Mouse (Mus musculus) induced T-regulatory cell, adult 2 months (primary cell): ENCODE data around the gene Eps8.

Experiments
- DNase-seq: peaks from one replicate; pipeline ENCODE4 v3.0.0-alpha.2; 2012; ENCODE audit warnings: low read depth

Eps8 gene

DNA sequence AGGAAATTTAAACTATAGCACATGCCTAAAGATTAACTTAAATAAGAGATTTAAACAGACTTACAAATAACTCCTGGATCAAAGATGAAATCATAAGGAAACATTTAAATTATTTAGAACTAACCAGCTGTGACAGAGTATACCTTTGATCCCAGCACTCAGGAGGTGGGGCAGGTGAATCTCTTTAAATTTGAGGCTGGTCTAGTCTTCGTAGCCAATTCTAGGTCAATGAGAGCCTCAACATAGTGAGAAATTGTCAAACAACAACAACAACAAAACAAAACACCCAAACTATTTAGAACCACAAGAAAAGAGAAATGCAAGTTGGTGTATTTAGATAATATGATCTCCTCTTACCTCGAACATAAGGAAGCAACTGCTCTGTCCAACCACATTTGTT is at the start of gene Eps8:
Gene Eps8 (minus strand): TSS at position 101 of the 400 bp plus-strand sequence.
- DNase-seq = no peak

DNA sequence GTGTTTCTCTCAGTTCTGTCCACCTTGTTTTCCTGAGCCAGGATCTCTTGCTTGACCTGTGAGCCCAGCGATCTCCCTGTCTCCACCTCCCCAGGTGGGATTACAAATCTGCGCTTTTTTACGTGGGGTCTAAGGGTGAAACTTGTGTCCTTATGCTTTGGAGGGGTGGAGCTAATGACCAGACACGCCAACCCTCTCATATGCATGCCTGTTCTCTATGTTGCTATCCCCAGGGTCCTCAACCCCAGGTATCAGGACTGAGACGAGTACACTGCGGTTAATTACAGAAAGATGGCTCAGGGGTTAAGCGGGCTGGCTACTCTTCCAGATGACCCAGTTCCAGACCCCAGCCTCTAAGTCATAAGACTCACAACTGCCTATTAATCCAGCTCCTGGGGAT is 48.8 kb upstream of the Eps8 start:
- DNase-seq = no peak

DNA sequence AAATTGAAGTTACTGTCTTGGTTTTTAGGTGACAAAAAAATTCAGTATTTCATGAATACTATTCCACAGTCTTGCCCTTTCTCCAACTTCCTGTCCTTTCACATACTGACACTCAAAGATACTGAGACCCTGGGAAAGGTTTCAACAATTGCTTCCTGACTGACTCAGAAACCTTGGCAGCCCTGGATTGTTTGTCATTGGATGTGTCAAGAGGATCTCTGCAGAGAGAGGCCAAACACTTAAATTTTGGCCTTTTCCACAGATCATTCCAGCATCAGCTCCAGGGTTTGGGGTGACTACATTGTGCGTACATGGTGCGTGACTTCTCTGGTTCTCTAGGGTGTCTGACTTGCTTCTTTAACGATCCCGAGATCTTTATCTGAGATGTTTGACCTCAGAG is 48.2 kb upstream of the Eps8 start:
- DNase-seq = no peak

DNA sequence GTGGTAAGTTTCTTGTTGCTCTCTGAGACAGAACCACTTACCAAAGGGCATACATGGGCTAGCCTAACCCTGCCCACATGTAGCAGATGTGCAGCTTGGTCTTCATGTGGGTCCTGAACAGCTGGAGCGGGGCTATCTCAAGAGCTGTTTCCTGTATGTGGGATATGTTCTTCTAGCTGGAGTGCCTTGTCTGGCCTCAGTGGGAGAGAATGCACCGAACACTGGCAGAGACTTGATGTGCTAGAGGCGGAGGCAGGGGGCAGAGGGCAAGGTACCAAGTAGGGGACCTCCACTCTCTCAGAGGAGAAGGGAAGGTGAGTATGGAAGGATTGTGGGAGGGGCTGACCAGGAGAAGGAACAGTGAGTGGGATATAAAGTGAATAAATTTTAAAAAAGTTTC is 47.5 kb upstream of the Eps8 start:
- DNase-seq = no peak

DNA sequence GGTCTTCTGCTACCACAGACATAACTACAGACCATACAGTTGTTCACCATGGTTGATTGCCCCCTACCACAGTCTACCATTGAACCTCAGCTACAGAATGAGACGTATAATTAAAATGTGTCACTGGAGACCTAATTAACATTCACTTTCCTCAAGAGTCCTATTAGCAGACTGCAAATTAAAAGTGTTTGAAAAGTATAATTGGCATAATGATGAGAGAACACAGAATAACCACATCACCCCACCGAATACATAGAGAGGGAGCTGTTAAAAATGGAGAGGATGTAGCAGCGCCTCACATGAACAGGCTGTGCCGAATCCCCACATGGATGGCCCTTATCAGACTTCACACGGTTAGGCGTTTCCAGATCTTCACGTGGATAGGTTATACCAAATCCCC is 44.8 kb upstream of the Eps8 start:
- DNase-seq = no peak

DNA sequence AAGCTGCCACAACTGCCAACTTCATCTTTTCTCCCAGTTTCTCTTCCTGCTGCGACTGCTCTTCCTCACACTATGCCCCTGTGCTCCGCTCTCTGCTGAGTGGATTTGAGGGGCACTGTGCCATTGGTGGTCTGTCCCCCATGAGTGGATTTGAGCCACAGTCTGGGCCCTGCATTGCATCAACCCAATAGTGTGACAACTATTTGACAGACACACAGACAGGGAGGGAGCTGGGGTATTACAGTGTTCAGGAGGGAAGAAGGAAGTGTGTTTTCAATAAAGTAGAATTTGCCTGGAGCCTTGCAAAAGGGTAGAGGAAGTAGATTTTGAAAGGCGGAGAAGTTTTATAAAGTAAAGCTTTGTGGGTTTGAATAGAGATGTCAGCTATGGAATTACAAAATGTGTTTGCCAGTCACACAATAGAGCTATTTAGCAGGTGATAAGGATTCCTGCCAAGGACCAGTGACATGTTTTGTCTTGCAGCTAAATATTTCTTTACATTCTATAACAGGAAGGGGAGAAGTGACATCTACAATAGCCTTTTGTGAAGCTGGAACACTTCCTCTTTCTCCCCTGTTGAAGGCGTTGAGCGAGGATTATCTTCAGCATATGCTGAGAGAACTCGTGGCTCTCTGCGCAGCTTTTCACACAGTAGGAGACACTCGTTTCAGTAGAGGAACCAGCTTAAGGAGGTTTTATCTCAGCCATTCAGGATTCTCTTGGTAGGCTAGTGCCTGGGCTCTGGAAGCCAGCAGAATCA is 41.9 kb upstream of the Eps8 start:
- DNase-seq = no peak

DNA sequence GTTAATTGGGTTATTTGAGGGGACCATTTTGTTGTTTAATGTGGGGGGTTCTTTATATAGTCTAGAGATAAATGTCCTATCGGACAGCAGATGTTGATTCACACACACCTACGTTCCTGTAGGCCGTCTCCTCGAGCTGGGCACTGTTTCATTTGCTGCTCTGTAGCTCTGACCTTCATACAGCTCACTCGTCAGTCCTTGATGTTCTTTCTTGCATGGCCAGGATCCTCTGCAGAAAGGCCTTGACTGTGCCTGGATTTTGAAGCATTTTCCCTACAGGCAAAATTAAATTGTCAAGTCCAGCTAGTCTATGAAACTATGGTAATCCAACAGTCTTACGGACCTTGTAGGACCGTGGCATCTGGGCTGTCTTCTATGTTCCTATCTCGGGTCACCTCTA is 40.4 kb upstream of the Eps8 start:
- no peak for DNase-seq

DNA sequence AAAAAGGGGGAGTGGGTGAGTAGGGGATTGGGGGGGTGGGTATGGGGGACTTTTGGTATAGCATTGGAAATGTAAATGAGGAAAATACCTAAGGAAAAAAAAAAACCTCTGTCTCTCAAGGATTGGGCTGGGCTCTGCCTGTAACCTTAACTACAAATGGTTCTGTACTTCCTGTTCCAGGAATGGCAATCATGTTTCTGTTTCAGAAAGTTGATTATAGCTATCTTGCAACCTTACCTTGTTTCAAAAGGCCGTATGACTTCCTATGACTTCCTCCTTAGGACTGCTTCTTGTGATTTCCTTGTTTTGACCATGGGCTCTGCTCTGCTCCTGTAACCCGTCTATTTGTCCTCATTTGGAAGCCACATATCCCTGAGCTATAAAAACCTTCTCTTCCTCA is 39.6 kb upstream of the Eps8 start:
- DNase-seq = no peak

DNA sequence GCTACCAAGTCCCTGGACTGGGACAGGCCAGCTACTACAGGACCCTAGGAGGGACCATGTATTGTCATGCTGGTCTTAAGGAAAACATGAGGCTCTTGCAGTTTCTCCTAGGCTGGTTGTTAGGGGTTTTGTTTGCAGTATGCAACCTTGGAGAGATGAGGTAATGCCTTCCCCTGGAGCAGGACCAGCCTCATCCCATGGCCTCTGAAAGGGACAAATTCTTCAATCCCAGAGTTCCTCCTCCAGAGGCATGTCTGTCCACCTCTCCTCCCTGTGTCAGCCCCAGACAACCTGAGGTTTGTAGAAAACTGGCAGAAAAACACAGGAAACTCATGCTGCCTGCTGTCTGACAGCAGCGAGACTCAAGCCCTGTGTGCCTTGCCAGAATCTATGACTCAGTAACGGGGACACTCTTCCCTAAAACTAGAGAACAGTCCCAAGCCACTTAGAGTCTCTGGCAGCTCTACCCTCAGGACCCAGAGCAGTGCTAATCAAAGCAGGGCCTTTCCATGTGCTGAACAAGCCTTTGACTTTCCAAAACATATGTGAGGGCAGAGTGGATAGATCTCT is 36.0 kb upstream of the Eps8 start:
- no peak for DNase-seq

DNA sequence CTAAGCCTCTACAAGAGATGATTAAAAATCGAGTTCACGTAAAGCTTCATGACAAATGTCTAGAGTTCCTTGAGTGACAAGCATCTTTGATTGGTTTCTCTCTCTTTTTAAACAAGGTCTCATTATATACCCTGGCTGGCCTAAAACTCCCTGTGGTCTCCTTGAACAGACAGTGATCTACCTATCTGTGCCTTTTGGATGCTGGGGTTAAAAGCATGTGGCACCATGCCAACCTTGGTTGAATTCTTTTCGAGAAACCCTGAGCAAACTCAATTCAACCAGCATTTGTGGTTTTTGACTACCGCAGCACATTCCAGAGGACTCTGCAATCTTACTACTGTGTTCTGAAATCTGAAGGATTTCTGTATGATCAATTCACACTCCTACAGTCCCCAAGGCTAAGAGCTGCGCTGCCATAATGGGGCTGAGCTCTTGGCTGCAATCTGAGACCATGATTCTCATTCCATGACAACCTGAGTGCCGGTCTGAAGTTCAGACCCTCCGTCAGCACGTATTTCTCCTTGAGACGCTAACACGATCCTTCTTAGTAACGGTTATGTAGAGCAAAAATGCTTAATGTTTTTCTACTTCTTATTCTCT is 33.9 kb upstream of the Eps8 start:
- DNase-seq = no peak

DNA sequence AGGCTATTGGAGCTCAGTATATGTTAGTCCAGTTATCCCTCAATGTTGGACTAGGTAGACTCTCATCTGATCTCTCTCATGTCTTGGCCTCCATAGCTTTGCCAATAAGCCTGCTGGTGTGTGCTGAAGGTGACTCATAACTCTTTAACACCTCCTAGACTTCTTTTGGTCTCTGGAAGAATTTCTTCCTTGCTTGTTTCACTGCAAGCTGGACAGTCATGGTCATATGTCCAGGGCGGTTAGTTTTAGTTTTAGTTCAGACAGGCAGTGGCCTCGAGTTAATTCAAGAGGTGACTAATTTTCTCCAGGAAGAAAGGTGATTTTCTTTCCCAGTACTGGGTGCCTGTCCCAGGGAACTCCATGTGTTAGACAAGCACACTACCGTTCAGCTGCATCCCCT is 33.4 kb upstream of the Eps8 start:
- DNase-seq = no peak

DNA sequence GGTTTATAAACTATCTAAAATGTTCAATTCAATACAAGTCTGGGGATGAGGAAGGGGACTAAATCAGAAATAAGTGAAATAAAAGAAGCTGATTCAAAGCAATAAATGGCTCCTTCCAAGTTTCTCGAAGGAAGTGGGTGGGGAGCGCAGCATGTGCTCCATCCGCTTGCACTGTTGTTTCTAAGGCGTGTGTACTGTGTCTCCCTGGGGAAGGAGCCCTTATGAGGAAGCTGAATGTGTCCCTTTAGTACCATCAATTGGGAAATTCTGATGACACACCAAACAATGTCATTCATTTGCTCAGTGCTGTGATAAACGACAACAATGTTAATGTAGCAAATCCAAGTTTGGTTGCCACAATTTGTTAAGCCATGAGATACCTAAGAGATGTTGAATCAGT is 33.0 kb upstream of the Eps8 start:
- no peak for DNase-seq

DNA sequence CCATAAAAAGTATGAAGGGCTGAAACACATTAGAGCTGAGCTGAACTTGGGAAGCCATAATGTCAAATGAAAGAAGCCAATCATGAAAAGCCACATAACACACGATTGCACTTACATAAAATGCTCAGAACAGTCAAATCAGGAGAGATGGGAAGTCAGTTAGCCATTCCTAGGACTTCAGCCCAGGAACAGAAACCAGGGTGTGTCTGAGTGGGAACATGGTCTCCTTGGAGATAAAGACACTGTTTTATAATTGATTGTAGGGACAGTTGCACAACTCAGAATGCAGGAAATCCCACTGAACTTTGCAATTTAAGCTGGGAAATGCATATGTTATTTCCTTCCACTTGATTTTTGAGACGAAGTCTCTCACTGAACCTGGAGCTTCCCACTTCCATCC is 28.0 kb upstream of the Eps8 start:
- no peak for DNase-seq

DNA sequence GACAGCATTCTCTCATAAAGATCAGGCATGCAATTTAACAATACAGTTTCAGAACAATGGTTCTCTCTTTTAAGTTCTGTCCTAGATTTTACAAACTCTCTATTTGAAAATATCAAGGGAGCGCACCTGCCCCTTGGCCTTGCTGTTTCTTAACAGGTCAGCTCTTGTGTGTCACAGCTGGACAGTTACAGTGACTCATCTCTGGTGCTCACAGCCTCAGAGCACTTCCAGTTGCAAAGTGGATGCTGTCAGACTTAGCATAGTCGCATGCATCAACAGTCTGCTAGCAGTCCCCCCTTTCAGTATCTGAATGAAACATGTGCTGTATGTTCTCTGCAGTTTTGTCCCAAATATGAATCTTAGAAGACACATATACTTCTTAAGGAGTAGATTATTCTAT is 26.3 kb upstream of the Eps8 start:
- DNase-seq = no peak

DNA sequence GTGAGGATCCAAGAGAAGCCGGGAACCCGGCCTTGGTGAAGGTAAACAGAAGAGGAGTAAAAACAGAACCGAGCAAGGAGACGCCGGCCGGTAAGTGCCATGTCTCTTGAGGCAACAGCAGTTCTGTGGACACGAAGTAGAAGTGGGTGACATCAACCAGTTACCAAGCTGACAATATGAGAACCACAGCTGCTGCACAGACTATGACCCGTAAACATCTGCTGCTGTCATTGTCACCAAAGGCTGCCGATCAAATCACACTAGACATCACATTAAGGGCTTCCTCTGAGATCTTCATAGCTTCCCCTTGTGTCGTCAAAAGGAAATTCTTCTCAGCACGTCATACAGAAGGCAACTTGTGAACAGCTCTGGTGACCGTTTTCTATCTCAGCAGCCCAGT is 21.9 kb upstream of the Eps8 start:
- no peak for DNase-seq

DNA sequence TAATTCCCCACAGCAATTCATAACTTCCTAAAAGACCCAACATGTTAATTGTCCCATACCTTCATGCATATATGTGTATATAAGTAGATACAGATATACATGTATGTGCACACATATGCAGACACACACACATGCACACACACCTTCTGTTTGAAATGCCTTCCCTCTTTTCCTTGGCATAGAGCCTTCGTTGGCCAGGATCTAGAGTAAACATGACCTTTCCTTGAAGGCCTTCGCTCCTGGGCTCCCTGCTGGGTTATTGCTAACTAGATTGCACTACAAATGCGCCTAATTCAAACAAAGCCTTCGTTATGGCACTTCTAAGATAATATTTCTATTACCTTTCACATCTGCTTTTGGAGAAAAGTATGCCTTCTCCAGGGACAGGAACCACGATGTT is 20.9 kb upstream of the Eps8 start:
- DNase-seq = no peak

DNA sequence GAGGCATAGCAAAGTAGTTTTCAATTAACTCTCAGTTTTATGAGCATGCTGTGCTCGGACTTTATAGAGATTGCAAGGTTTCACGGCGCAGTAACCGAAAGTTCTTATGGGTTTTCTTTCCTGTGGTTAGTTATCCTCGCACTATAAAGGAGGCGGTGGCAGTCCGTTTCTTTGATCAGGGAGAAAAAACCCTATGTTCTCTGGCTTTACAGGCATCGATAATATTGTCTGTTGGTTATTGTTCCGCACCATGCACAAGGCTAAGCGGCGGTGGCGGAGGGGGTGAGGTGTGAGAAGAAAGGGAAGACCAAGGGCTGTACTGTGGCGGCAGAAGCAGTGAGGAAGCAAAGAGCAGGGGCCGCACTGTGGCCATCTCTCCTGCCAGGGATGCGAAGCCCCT is 18.6 kb upstream of the Eps8 start:
- DNase-seq = no peak

DNA sequence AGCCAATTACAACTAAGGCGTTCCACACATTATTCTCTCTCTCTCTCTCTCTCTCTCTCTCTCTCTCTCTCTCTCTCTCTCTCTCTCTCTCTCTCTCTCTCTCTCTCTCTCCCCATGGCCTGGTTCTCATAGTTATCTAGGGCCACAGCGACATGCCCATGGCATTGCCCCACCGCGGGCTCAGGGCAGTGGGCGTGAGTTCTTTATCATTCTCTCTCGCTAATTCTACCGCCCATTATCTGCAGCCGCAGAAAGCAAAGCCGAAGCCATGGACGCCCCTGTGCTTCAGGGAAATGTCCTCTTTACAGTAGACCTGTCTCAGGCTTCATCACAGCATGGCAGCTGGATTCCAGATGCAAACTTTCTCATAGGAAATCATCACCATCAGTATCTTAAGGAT is 16.9 kb upstream of the Eps8 start:
- no peak for DNase-seq

DNA sequence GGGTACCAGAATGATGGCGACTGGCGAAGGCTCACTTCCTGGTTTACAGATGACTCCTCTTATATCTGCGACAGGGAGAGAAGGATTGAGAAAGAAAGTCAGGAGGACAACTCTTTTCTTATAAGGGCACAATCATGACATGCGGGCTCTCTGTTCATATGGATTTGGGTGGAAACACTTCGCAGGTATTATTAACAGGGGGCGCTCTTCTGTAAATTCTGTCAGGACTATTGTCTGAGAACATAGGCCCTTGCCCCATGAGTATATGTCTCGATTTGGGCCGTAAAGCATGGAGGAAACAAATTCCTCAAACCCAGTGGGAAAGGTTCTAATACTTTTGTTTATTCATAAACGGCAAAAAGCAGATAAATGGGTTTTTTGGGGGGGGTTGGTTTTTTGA is 16.1 kb upstream of the Eps8 start:
- DNase-seq = no peak

DNA sequence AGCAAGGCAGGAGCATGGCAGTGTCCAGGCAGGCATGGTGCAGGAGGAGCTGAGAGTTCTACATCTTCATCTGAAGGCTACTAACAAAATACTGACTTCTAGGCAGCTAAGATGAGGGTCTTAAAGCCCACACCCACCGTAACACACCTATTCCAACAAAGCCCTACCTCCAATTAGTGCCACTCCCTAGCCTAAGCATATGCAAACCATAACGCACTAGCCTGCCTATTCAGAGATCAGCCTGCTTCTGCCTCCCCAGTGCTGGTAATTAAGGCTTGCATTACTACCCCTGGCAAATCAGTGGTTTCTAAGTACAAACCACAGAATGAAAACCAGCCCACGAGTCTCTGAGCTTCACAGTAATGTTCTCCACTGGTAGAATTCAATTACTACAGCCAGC is 15.2 kb upstream of the Eps8 start:
- DNase-seq = no peak

DNA sequence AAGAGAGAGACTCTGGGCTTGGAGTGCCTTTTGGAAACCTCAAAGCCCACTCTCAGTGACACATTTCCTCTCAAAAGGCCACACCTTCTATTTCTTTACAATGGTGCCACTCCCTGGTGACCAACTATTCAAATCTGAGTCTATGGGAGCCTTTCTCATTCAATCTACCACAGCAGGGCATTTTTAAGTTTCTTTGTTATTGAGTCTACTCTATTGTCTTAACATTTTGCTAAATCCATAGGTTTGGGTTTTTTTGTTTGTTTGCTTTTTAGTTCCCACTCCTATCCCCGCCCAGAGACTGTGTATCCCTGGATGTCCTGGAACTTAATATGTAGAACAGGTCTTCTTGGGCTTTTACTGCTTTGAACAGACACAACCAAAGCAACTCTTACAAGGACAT is 14.8 kb upstream of the Eps8 start:
- no peak for DNase-seq

DNA sequence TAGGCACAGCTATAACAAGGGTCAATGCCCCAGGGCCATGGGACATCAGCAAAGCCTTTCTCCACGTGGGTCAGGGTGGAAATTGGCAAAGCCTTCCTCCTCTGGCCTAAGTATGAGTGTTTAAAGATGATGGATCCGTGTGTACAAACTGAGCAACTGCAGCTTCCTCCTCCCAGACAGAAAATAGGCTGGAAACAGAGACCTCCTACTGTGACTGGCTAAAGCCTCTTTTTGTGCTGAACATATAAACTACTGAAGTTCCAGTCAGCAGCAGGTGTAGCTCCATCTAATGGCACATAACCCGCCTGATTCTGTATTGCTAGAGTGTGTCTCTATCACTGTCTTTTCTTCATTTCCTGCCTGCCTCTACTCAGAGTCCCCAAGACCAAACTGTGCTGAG is 13.7 kb upstream of the Eps8 start:
- no peak for DNase-seq

DNA sequence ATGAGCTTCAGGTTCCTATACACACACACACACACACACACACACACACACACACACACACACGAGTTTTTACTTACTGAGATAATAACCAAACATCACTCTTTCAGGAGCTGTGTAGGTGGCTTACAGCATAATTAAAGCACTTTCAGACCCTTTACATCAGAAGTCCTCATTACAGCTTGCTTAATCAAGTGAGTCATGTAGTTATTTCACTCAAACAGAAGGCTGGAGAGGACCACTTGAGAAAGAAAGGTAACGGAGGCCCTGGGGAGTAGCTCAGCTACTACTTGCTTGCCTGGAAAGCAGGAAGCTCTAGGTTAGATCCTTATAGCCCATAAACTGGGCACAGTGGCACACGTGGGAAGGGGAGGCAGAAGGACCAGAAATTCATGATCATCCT is 13.0 kb upstream of the Eps8 start:
- no peak for DNase-seq

DNA sequence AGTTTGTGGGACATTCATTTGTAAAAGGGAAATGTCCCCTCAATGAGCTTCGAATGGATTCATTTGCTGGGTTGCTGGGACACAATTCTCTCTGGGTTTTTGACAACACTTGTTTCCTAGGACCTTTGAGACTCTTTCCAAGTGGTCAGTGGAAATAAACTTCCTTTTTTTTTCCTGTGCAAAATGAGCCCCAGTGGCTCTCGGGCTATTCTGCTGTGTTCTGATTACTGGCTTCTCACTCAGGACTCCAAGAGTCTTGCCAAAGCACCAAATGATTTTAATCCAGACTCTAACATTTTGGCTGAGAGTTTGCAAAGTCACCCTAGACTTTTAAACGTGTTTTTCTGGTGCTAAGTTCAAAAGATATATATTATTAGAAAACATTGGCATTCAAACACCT is 10.3 kb upstream of the Eps8 start:
- no peak for DNase-seq
